Mouse (Mus musculus) common myeloid progenitor, adult 5-6 weeks (primary cell): ENCODE measurements around the gene F7. TPM values are rescaled to one million over a fixed set of nuclear protein-coding genes. Genes with fewer than 3 reads are reported as not detected.

Experiments
- ATAC-seq: replicated peaks from 2 replicates; pipeline ENCODE4 v1.8.0; 2016; ENCODE audit warnings: low read depth, mild to moderate bottlenecking, moderate TSS enrichment, inconsistent platforms; ENCODE audit not compliant: poor library complexity, severe bottlenecking
- total RNA-seq: library from RNA; stranded (forward); fragments of 200-1000, 187-1606 nt; gene quantifications from 2 replicates; pipeline ENCODE4 v1.2.3, GENCODE M21; 2017

The F7 gene
- total RNA-seq, 1 experiment from 2014 or later = not detected

DNA sequence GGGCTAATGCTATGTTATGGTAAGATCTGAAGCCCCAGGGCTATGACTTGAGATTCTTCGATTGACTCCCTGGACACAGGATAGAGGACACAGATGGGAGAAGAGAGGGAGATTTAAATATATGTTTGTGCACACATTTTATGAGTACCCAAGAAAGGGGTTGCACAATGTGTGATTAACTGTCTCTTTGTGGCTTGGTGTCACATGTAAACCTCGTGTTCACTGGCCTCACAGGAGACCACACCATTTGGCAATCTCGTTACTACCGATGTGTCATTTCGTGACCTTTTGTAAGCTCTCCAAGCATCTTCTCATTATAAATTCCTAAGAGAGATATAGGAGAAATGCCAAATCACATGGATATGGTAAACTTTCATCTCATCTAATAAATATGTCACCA, 1.8 kb downstream of the F7 start:
- peak; percentile 65 for ATAC-seq

DNA sequence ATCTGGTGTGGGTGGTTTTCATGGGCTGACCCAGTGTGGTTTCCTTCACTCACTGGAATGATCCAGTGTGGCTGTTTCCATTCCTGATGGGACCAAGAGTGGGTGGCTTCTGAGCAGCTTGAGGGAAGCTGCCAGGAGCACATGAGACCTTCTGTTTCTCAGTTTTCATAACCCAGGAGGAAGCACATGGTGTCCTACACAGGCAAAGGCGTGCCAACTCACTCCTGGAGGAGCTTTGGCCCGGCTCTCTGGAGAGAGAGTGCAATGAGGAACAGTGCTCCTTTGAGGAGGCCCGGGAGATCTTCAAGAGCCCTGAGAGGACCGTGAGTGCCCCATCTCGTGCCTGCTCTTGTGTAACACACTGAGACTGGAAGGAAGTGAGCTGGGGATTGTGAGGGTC, 2.6 kb downstream of the F7 start:
- ATAC-seq = peak; percentile 55

- peak; percentile 53 for ATAC-seq
Observed at GRCm38 (mm10) chr8:13036346-13036812, 10.5 kb downstream of the F7 start.

- ATAC-seq = peak; percentile 27
Observed at GRCm38 (mm10) chr8:13037015-13037414, 11.2 kb downstream of the F7 start, which contains the start of gene F10. TSS of gene F10 (plus strand) at chr8:13037308.

GRCm38 (mm10) chr8:13037569-13037968, 11.7 kb downstream of the F7 start:
- peak; percentile 48 for ATAC-seq

- peak; percentile 51 for ATAC-seq
Observed at GRCm38 (mm10) chr8:13039054-13039453, 13.2 kb downstream of the F7 start.

DNA sequence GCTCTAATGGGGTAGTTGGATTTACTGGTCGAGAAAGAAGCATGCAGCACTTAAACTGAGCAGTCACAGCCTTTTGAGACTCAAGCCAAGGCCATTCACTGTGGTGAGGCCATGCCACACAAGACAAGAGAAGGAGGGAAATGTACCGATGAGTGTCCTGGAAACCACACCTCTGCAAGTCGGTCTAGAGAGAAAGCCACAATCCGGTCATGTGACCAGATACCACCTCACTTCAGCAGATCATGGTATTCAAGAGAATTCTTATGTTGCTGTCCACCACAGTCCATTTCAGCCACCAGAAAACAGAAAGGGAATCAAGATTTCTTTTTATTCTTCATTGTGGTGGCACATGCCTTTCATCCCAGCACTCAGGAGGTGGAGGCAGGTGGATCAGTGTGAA, 15.6 kb downstream of the F7 start:
- 0 out of 2 replicates have a peak, but pooled peaks have one; percentile 17 for ATAC-seq

- ATAC-seq = no peak
Observed at GRCm38 (mm10) chr8:13047652-13048051, 21.8 kb downstream of the F7 start.

DNA sequence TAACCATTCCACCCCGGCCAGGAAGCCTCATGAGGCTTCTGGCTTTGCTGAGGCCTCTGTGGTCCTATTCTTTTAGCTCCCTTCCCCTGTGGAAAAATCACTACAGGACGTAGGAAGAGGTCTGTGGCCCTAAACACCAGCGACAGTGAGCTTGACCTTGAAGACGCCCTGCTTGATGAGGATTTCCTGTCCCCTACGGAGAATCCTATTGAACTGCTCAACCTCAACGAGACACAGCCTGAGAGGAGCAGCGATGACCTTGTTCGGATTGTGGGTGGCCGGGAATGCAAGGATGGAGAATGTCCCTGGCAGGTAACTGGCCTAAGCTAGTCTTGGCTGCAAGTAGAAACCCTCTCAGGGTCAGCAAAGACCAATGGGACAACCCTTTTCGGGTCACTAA, 24.7 kb downstream of the F7 start:
- ATAC-seq = no peak

- no peak for ATAC-seq
Observed at GRCm38 (mm10) chr8:13057351-13057750, 31.5 kb downstream of the F7 start.

GRCm38 (mm10) chr8:13060441-13061150, 34.8 kb downstream of the F7 start, which contains the start of gene Proz:
TSS of gene Proz (plus strand) at chr8:13060914.
- ATAC-seq = no peak

- no peak for ATAC-seq
Observed at GRCm38 (mm10) chr8:13063112-13063511, 37.3 kb downstream of the F7 start.

- ATAC-seq = no peak
Observed at GRCm38 (mm10) chr8:13073255-13073654, 47.4 kb downstream of the F7 start.

DNA sequence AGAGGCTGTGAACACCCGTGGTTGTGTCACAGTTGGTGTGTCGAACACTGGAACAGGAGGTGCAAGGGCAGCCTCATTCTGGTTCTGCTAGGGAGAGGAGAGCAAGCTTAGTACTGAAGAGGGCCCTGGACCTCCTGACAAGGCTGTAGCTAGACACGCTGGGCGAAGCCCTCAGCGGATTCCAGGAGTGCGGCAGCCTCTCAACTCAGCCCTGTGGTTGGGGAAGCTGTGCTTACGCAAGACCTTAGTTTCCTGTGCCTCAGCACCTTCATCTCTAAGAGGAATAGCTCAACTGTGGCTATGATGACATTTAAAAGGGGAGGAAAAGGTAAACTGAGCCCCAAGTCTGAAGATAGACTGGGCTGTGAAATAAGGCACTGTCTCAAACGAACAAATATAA, 49.2 kb downstream of the F7 start:
- ATAC-seq = peak; percentile 74

- 0 out of 2 replicates have a peak, but pooled peaks have one; percentile 7 for ATAC-seq
Observed at GRCm38 (mm10) chr8:13075579-13075978, 49.7 kb downstream of the F7 start.

DNA sequence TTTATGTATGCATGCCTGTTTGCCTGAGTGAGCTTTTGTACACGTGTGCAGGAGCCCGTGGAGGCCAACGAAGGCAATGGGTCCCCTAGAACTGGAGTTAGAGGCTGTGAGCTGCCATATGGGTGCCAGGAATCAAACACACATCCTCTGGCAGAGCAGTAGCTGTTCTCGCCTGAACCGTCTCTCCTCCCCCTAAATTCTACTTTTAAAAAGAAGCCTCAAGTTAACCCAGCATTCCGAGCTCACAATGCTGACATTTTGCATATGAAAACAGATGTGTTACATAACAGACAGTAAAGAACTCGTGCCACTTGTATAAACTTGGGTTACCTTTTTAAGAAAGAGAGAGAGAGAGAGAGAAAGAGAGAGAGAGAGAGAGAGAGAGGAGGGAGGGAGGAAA, 51.7 kb downstream of the F7 start:
- no peak for ATAC-seq

Other genes starting within 250 kb of the F7 start
- gene Mcf2l, start 152.2 kb upstream of the F7 start, total RNA-seq = 4.3 and 7.9 TPM in 2 replicates
- gene F10, start 11.3 kb downstream of the F7 start, total RNA-seq = 3.1 and 5.8 TPM in 2 replicates
- 0.23 TPM in 1 of 2 replicates, not detected in the other for gene Proz, start 34.9 kb downstream of the F7 start, total RNA-seq
- gene Pcid2, start 79.4 kb downstream of the F7 start, total RNA-seq = 22.3 and 27.2 TPM in 2 replicates
- 118 TPM in 2 replicates for gene Cul4a, start 79.6 kb downstream of the F7 start, total RNA-seq
- gene Lamp1, start 133.1 kb downstream of the F7 start, total RNA-seq = 149 and 164 TPM in 2 replicates
- gene Grtp1, start 174.6 kb downstream of the F7 start, total RNA-seq = 0.27 TPM in 1 of 2 replicates, not detected in the other
- not detected in 2 replicates for gene Adprhl1, start 228.1 kb downstream of the F7 start, total RNA-seq